Mouse (Mus musculus) gastrocnemius, postnatal 14 days (tissue): Measurements from ENCODE around the gene Cd19. TPM values are rescaled to one million over a fixed set of nuclear protein-coding genes. Genes with fewer than 3 reads are reported as not detected.

Source experiments
- DNase-seq: peaks from one replicate; pipeline ENCODE4 v3.0.0; 2021; ENCODE audit warnings: mixed read lengths
- intact Hi-C: fragments of 180-260 bp; cut with DNase I; formaldehyde crosslinking; loops from one replicate; pipeline ENCODE4 v1.15.1; 2025; ENCODE audit warnings: low total_unique reads
- long read RNA-seq, 2 experiments: library from polyadenylated mRNA; stranded (forward); transcript quantifications; one replicate each; pipeline ENCODE4 v2.0.0; 2021
- total RNA-seq, 2 experiments: library from RNA; stranded (reverse); gene quantifications; 2 replicates each; pipeline ENCODE4 v1.2.3; 2021

Gene Cd19
- under 1 TPM in 1 of 2 experiments, not detected in 1; 0.08 TPM for total RNA-seq
- long read RNA-seq, experiment 1, result 0 reads
- long read RNA-seq, experiment 2, result 0 reads

- no peak for DNase-seq
- intact Hi-C loops, result no loop called here
Measured at GRCm38 (mm10) chr7:126414725-126415124, at the start of gene Cd19. Gene Cd19 (minus strand): TSS chr7:126414889.

- intact Hi-C loops, result no loop called here
- DNase-seq, result peak; percentile 87
Measured at GRCm38 (mm10) chr7:126464121-126464520, 49.4 kb upstream of the Cd19 start.

- peak; percentile 32 for DNase-seq
- intact Hi-C loops, result no loop called here
Measured at GRCm38 (mm10) chr7:126463547-126463946, 48.9 kb upstream of the Cd19 start.

GRCm38 (mm10) chr7:126463004-126463403 is 48.3 kb upstream of the Cd19 start, which contains the start of gene Atp2a1:
Gene Atp2a1 (minus strand): TSS chr7:126463108.
- intact Hi-C loops, result no loop called here
- DNase-seq, result peak; percentile 84

GRCm38 (mm10) chr7:126461626-126462025 is 46.9 kb upstream of the Cd19 start:
- intact Hi-C loops, result no loop called here
- DNase-seq, result peak; percentile 41

DNA sequence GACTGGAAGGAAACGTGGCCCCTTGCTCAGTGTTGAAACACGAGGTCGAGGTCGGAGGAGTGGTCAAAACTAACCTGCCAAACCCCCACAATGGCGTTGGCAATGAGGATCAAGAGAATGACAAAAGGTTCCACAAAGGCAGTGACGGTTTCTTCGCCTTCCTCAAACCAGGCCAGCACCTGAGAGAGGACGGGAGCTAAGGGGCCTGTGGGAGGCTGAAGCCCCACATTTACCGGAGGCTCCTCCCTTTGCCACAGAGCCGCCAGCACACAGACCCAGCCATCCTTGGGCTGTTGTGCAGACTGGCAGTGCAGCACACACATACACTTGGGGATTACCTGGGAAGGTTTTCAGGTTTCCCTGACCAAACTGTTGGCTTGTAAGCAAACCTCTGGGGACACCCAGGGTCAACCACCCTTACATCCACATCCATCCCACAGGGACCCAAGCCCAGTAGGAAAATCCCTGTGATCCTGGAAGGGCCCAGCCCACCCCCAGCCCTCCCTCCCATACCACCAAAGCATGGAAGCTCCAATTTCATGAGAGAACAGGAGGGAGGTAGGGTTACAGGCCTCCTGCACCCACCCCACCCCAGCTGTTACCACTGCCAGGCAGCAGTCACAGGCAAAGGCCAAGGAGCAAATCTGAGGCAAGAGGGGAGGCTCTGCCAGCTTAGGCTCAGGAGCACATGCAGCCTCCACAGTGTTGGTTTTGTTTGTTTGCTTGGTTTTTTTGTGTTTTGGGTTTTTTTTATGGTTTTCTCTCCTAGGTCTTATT is 46.1 kb upstream of the Cd19 start:
- peak; percentile 45 for DNase-seq
- intact Hi-C loops, result no loop called here

GRCm38 (mm10) chr7:126458844-126459618 is 44.3 kb upstream of the Cd19 start:
- DNase-seq, result peak; percentile 76
- intact Hi-C loops, result no loop called here

DNA sequence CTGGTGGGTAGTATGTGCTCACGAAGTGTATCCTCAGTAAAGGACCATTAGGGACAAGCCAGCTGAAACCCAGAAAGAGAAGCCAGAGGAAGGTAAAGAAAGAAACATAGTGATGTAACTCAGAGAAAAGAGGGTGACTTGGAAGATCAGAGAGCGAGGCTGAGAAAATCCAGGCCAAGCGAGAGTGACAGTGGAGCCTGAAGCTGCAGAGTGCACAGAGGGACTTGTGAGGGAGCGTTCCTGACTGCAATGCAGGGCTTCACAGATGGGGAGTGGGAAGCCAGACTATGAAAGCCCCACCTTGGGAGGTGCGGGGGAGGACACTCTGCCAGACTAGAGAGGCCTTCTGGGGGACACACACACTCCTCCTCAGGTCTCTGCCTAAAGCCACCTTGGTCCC is 43.5 kb upstream of the Cd19 start:
- intact Hi-C loops, result no loop called here
- peak; percentile 16 for DNase-seq

DNA sequence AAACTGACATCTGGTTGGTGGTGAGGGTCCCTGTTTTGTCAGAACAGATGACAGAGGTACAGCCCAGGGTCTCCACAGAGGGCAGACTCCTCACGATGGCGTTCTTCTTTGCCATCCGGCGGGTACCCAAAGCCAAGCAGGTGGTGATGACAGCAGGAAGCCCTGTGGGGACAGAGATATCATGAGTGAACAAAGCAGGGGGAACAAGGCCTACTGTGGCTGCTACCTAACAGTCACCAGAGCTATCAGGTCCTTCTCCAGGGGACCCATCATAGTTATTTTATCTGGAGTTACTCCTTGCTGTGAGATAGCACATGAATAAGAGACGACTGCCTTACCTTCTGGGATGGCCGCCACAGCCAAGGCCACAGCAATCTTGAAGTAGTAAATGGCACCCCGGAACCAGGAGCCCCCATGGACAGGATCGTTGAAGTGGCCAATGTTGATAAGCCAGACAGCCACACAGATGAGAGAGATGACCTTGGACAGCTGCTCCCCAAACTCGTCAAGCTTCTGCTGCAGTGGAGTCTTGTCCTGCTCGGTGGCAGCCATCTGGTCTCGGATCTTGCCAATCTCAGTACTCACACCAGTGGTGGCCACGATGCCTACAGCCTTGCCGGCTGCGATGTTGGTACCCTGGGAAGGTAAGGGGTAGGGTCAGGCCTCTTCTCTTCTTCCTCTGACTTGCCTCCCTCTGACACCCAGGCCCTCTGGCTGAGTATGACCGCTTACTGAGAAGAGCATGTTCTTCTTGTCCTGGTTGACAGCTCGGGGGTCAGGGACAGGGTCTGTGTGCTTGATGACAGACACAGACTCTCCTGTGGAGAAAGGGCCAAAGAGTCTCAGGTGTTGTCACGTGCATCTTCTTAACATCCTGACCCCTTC is 41.9 kb upstream of the Cd19 start:
- no peak for DNase-seq
- intact Hi-C loops, result no loop called here

DNA sequence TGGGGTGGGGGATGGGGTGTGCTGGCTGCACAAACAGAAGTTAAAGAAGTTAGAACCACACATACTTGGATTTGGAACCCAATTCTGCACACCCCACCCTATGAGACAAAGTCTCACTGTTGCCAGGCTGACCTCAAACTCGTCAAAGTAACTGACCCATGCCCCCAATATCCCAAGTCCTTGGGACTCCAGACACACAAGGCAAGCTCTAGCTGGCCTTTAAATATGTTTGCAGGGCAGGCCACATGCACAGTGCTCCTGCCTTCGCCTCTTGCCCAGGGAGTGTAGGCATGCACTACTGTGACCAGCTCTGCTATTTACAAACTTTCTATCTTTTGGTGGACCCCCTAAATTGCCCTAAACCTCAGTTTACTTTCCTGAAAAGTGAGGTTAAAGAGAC is 40.6 kb upstream of the Cd19 start:
- DNase-seq, result peak; percentile 10
- intact Hi-C loops, result no loop called here

- no peak for DNase-seq
- intact Hi-C loops, result no loop called here
Measured at GRCm38 (mm10) chr7:126453861-126454260, 39.2 kb upstream of the Cd19 start.

GRCm38 (mm10) chr7:126452244-126452643 is 37.6 kb upstream of the Cd19 start:
- DNase-seq, result peak; percentile 11
- intact Hi-C loops, result no loop called here

DNA sequence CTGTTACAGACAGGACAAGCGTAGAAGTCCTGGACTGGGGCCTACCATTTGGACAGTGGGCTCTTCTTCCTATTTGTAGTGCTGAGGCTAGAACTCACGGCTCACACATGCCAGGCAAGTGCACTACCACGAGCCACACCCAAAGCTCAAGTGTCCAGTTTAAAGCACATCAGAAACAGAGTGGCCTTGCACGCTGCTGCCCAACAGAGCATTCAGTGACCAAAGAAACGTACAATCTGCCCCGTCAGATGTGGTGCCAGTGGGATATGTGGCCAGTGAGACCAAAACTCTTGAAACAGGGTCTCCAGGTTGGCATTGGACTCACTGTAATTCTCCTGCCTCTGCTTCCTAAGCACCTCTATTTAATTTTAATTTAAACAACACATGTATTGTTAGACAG is 36.0 kb upstream of the Cd19 start:
- no peak for DNase-seq
- intact Hi-C loops, result no loop called here

- no peak for DNase-seq
- intact Hi-C loops, result no loop called here
Measured at GRCm38 (mm10) chr7:126449991-126450390, 35.3 kb upstream of the Cd19 start.

GRCm38 (mm10) chr7:126448481-126448880 is 33.8 kb upstream of the Cd19 start:
- intact Hi-C loops, result no loop called here
- DNase-seq, result peak; percentile 15

DNA sequence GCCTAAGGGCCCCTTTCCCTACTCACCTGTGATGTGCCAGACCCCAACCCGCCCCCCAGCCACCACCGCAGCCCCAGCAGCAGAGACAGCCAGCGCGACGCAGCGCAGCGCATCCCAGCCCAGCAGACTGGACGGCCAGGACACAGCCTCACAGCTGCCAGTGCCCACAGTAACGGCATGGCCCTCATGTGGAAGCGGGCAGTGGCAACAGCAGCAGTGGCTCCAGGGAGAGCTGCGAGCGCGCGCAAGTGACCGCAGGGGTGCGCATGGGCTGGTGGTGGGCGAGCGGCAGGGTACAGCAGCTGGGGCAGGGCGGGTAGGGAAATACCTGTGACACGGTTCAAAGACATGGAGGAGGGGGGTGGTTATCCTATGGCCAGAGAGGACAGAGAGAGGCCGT is 31.5 kb upstream of the Cd19 start:
- intact Hi-C loops, result no loop called here
- no peak for DNase-seq

DNA sequence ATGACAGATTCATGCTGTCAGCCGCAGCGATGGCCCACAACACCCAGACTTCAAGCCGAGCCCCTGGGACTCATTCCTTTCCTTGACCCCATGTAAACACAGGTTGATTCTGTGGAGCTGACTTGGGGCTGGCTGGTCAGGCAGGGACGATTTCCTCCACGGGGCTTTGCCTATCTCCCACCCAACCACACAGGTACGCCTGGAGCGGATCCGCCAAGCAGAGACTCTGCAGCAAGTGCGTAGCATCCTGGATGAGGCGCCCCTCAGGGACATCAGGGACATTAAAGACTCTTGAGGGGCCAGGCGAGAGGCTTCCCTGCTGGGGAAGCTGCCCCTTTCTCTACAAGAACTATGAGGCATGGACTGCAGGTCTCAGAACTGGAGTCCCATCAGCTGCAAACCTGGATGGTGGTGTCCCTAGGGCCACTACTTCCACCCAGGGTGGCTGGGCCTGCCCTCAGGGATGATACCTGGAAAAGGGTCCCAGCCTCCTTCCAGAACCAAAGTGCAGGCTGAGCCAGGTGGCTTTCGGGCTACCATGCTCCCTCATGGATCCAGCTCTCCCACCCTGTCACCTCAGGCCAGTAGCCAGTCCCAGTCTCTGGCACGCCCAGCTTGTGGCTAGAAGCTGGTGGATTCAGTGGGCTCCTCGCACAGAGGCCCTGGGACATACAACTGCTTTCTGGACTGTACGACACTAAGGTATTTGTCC is 30.6 kb upstream of the Cd19 start:
- intact Hi-C loops, result no loop called here
- peak; percentile 17 for DNase-seq

- intact Hi-C loops, result no loop called here
- DNase-seq, result no peak
Measured at GRCm38 (mm10) chr7:126444536-126444935, 29.8 kb upstream of the Cd19 start.

DNA sequence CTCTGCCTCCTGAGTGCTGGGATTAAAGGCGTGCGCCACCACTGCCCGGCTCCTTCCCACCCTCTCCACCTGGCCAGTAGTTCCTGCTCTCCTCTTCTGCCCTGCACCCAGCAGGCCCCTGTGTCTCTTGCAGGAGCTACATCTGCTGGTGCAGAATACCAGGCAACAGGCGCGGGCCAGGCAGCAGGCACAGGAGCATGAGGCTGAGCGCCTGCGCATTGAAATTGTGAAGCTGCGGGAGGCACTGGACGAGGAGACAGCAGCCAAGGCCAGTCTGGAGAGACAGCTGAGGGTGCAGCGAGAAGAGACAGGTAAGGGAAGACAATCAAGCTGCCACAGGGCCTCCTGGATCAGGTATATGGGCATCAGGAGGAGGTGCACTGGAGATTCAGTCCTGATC is 29.3 kb upstream of the Cd19 start:
- intact Hi-C loops, result no loop called here
- no peak for DNase-seq
